Mouse (Mus musculus) stomach, embryonic 14.5 days (tissue): Measurements from ENCODE around the gene Galnt7. TPM values are rescaled to one million over a fixed set of nuclear protein-coding genes. Genes with fewer than 3 reads are reported as not detected.
"Not testable (repeated sequence)": the region's sequence is repeated elsewhere in the genome, so short reads cannot be mapped to it uniquely, and the experiment has no call there.

Source experiments
- ATAC-seq: fragments of 200-750 bp; cut with Nextera tagmentation; 2 replicates; pipeline ENCODE4 v1.8.0; 2017; ENCODE audit warnings: low read depth, moderate TSS enrichment; ENCODE audit not compliant: insufficient number of reproducible peaks, insufficient read depth, low FRiP score
- H3K27ac ChIP-seq: fragments of 300-500 bp; sonication (generic); 2 replicates; pipeline ENCODE4 v1.5.1; 2014; ENCODE audit warnings: mild to moderate bottlenecking, low read length, moderate library complexity, mixed read lengths
- H3K27me3 ChIP-seq: fragments of 300-500 bp; sonication (generic); 2 replicates; pipeline ENCODE4 v1.6.1; 2014; ENCODE audit warnings: low read length, control low read depth, mixed read lengths; ENCODE audit not compliant: control insufficient read depth, insufficient read depth
- H3K36me3 ChIP-seq: fragments of 300-500 bp; sonication (generic); 2 replicates; pipeline ENCODE4 v1.6.1; 2014; ENCODE audit warnings: mild to moderate bottlenecking, control low read depth, low read length, moderate library complexity, mixed read lengths; ENCODE audit not compliant: control insufficient read depth, insufficient read depth
- H3K4me1 ChIP-seq: fragments of 300-500 bp; sonication (generic); 2 replicates; pipeline ENCODE4 v1.6.1; 2014; ENCODE audit warnings: low read length, control low read depth, mixed read lengths; ENCODE audit not compliant: control insufficient read depth, insufficient read depth
- H3K4me2 ChIP-seq: fragments of 300-500 bp; sonication (generic); replicated peaks from 2 replicates; pipeline ENCODE4 v1.6.1; 2014; ENCODE audit warnings: low read depth, low read length, control low read depth
- H3K4me3 ChIP-seq: fragments of 300-500 bp; sonication (generic); 2 replicates; pipeline ENCODE4 v1.5.1; 2014; ENCODE audit warnings: low read depth, low read length, control low read depth
- H3K9ac ChIP-seq: fragments of 300-500 bp; sonication (generic); replicated peaks from 2 replicates; pipeline ENCODE4 v1.6.1; 2014; ENCODE audit warnings: low read depth, mild to moderate bottlenecking, control low read depth, low read length, moderate library complexity, mixed read lengths
- H3K9me3 ChIP-seq: fragments of 300-500 bp; sonication (generic); 2 replicates; pipeline ENCODE4 v1.6.1; 2016; ENCODE audit warnings: low read depth, low read length, control low read depth; ENCODE audit not compliant: control insufficient read depth
- WGBS: fragments of 180-500 bp; shearing (Covaris S2); extraction: QIAGEN DNeasy Blood & Tissue Kit; methylation state at CpG from one replicate; pipeline ENCODE4 v1.1.7; 2014; 5-methylcytosine and 5-hydroxymethylcytosine counted together
- polyA plus RNA-seq: library from polyadenylated mRNA; unstranded; fragments of >200 nt; fragmentation: Nextera tagmentation; extraction: Ambion mirVana; gene quantifications from 2 replicates; pipeline ENCODE4 v1.2.1, GENCODE M21; 2014

Gene Galnt7
- polyA plus RNA-seq, 1 experiment from 2014 or later, result 35.5 TPM

DNA sequence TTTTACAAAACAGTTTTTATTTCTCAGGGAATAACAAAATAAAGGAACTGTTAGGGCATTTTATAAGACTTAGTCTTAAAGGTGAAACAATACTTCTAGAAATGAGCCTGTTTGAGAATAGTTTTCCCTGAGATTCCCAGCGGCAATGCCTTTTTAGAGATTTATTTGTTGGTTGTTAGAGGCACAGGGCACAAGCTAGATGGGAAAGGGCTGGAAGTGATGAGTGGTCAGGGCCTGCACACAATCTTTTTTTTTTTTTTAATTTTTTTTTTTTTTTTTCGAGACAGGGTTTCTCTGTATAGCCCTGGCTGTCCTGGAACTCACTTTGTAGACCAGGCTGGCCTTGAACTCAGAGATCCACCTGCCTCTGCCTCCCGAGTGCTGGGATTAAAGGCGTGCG, 136.1 kb downstream of the Galnt7 start:
- H3K36me3 ChIP-seq, result peaks cover 21% of the 10 kb centered on the region
- not testable (repeated sequence) for H3K4me2 ChIP-seq, H3K4me3 ChIP-seq, H3K9me3 ChIP-seq, ATAC-seq, H3K27ac ChIP-seq, H3K27me3 ChIP-seq, H3K9ac ChIP-seq, H3K4me1 ChIP-seq
- WGBS, result 91% methylated on average over 4 of the region's 5 CpGs

GRCm38 (mm10) chr8:57513178-57513661, 139.6 kb downstream of the Galnt7 start:
- H3K36me3 ChIP-seq, result peaks cover 21% of the 10 kb centered on the region
- not testable (repeated sequence) for H3K4me1 ChIP-seq, ATAC-seq, H3K9me3 ChIP-seq, H3K27me3 ChIP-seq
- peak overlapping the region; percentile 56 for H3K4me2 ChIP-seq
- 6% methylated on average over 10 of the region's 10 CpGs for WGBS
- H3K27ac ChIP-seq, result peak overlapping the region; percentile 100; the same call in 1 of the 2 replicates
- H3K4me3 ChIP-seq, result peak overlapping the region; percentile 82
- peak overlapping the region; percentile 99 for H3K9ac ChIP-seq

- Histone ChIP-seq H3K27me3 (no peaks in the 10 kb centered on the region), H3K9me3 (no peaks in the 10 kb centered on the region), H3K36me3 (peaks cover 21% of the 10 kb centered on the region), H3K27ac (peak overlapping the region; percentile 100), H3K9ac (peak overlapping the region; percentile 99), H3K4me1 (no peaks in the 10 kb centered on the region; the same call in 1 of the 2 replicates), H3K4me2 (peak overlapping the region; percentile 56), H3K4me3 (peak overlapping the region; percentile 82)
- WGBS, result under 1% methylated on average over 66 of the region's 96 CpGs
- ATAC-seq, result peak; percentile 8; the same call in 1 of the 2 replicates
These were observed 140.4 kb downstream of the Galnt7 start for GRCm38 (mm10) chr8:57512141-57513056.

GRCm38 (mm10) chr8:57511316-57512118, 141.3 kb downstream of the Galnt7 start, which contains the start of gene Hmgb2:
Hmgb2 (plus strand) TSS chr8:57511907.
- no peaks in the 10 kb centered on the region; the same call in 1 of the 2 replicates for H3K4me1 ChIP-seq
- peak within 1 kb of the TSS; percentile 86 for H3K4me2 ChIP-seq
- no peaks in the 10 kb centered on the region for H3K27me3 ChIP-seq
- no peaks in the 10 kb centered on the region for H3K9me3 ChIP-seq
- peak within 1 kb of the TSS; percentile 100 for H3K27ac ChIP-seq
- ATAC-seq, result peak; percentile 100
- peak within 1 kb of the TSS; percentile 99 for H3K9ac ChIP-seq
- under 1% methylated on average over 63 of the region's 63 CpGs for WGBS
- H3K4me3 ChIP-seq, result peak within 1 kb of the TSS; percentile 82
- H3K36me3 ChIP-seq, result peaks cover 20% of the 10 kb centered on the region

DNA sequence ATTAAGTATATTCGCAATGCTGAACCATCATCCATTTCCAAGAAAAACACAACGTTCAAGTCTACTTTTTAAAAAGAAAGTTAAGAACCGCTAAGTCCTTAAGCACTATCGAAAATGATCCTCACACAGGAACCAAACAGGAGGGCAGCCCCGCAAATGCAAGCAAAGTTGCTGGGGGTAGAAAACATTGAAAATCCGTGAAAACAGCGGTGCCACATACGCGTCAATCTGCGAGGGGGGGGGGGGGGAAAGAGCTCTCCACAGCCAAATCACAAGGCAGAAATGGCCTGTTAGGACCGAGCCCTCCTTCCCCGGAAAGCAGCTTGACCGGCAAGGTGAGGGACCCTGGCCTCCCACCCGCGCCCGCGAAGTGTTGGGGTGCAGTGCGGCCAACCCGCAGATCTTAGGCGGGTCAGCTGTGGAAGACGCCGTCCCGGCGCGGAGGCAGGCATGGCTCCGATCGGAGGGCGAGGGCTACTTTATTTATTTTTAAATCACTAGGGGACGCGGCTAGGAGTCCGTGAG, 142.0 kb downstream of the Galnt7 start:
- peak overlapping the region; percentile 58 for H3K4me3 ChIP-seq
- no peaks in the 10 kb centered on the region; the same call in 1 of the 2 replicates for H3K4me1 ChIP-seq
- H3K9ac ChIP-seq, result peak overlapping the region; percentile 64
- H3K27me3 ChIP-seq, result no peaks in the 10 kb centered on the region
- 1% methylated on average over 28 of the region's 31 CpGs for WGBS
- no peak for ATAC-seq
- peak overlapping the region; percentile 83 for H3K27ac ChIP-seq
- H3K36me3 ChIP-seq, result peaks cover 14% of the 10 kb centered on the region
- H3K9me3 ChIP-seq, result no peaks in the 10 kb centered on the region
- peak overlapping the region; percentile 86 for H3K4me2 ChIP-seq

- Histone ChIP-seq H3K9me3 (no peaks in the 10 kb centered on the region), H3K27me3 (no peaks in the 10 kb centered on the region), H3K9ac (no peak overlapping the region), H3K4me3 (no peak overlapping the region), H3K27ac (no peak overlapping the region), H3K4me2 (no peak overlapping the region), H3K4me1 (no peaks in the 10 kb centered on the region; the same call in 1 of the 2 replicates), H3K36me3 (peaks cover 4% of the 10 kb centered on the region; the same call in 1 of the 2 replicates)
- WGBS, result 78% methylated on average over 4 of the region's 4 CpGs
- ATAC-seq, result no peak
These were observed 144.2 kb downstream of the Galnt7 start for GRCm38 (mm10) chr8:57508657-57509056.

- Histone ChIP-seq H3K36me3 (no peaks in the 10 kb centered on the region), H3K4me3 (no peak overlapping the region), H3K9ac (no peak overlapping the region), H3K4me1 (no peaks in the 10 kb centered on the region; the same call in 1 of the 2 replicates), H3K27ac (no peak overlapping the region), H3K9me3 (no peaks in the 10 kb centered on the region), H3K27me3 (no peaks in the 10 kb centered on the region), H3K4me2 (no peak overlapping the region)
- ATAC-seq, result no peak
- 90% methylated on average over 4 of the region's 4 CpGs for WGBS
These were observed 145.2 kb downstream of the Galnt7 start for GRCm38 (mm10) chr8:57507556-57508063.

- not testable (repeated sequence) for H3K27me3 ChIP-seq, H3K4me1 ChIP-seq, ATAC-seq, H3K27ac ChIP-seq, H3K4me3 ChIP-seq, H3K36me3 ChIP-seq, H3K9me3 ChIP-seq, H3K9ac ChIP-seq, H3K4me2 ChIP-seq
- WGBS, result 87% methylated on average over 1 of the region's 1 CpGs
These were observed 147.3 kb downstream of the Galnt7 start for GRCm38 (mm10) chr8:57505500-57505899.
